Mouse (Mus musculus): ENCODE results near the gene Il11ra2. TPM values are rescaled to one million over a fixed set of nuclear protein-coding genes. Genes with fewer than 3 reads are reported as not detected.
"Not testable (repeated sequence)": the region's sequence is repeated elsewhere in the genome, so short reads cannot be mapped to it uniquely, and the experiment has no call there.

Gene Il11ra2
- polyA plus RNA-seq (2014; fragmentation: Nextera tagmentation; extraction: Ambion mirVana) = not detected in 2 replicates

- H3K4me1 ChIP-seq (ENCODE audit: control insufficient read depth, insufficient read depth, low read length); H3K27ac ChIP-seq (ENCODE audit: low read depth, low read length); H3K4me2 ChIP-seq; H3K9ac ChIP-seq (ENCODE audit: low read depth, low read length); H3K36me3 ChIP-seq (ENCODE audit: control insufficient read depth, insufficient read depth, low read length); ATAC-seq (replicated peaks; ENCODE audit: insufficient number of reproducible peaks, low FRiP score, low TSS enrichment); H3K4me3 ChIP-seq (ENCODE audit: low read depth, low read length); H3K27me3 ChIP-seq (ENCODE audit: control insufficient read depth, insufficient read depth, low read length); H3K9me3 ChIP-seq (replicated peaks; ENCODE audit: control insufficient read depth, low read length): not testable (repeated sequence)
- WGBS (ENCODE audit: insufficient replicate concordance) = no CpG with 5 or more reads among the region's 3 CpGs
Measured at GRCm38 (mm10) chr4:42661793-42662192, at the start of gene Il11ra2. TSS of gene Il11ra2 (minus strand) at chr4:42661893.

GRCm38 (mm10) chr4:42682183-42682524, 20.5 kb upstream of the Il11ra2 start:
- H3K9me3 ChIP-seq (replicated peaks; ENCODE audit: control insufficient read depth, low read length); H3K4me1 ChIP-seq (ENCODE audit: control insufficient read depth, insufficient read depth, low read length); ATAC-seq (replicated peaks; ENCODE audit: insufficient number of reproducible peaks, low FRiP score, low TSS enrichment): not testable (repeated sequence)

GRCm38 (mm10) chr4:42681473-42682182, 19.9 kb upstream of the Il11ra2 start:
- not testable (repeated sequence) for H3K27me3 ChIP-seq (ENCODE audit: control insufficient read depth, insufficient read depth, low read length); ATAC-seq (replicated peaks; ENCODE audit: insufficient number of reproducible peaks, low FRiP score, low TSS enrichment); H3K9ac ChIP-seq (ENCODE audit: low read depth, low read length); H3K4me2 ChIP-seq; H3K9me3 ChIP-seq (replicated peaks; ENCODE audit: control insufficient read depth, low read length); H3K4me1 ChIP-seq (ENCODE audit: control insufficient read depth, insufficient read depth, low read length); H3K36me3 ChIP-seq (ENCODE audit: control insufficient read depth, insufficient read depth, low read length); H3K27ac ChIP-seq (ENCODE audit: low read depth, low read length); H3K4me3 ChIP-seq (ENCODE audit: low read depth, low read length)
- no CpG with 5 or more reads among the region's 66 CpGs for WGBS (ENCODE audit: insufficient replicate concordance)

More at GRCm38 (mm10) chr4:42682183-42682524, 20.5 kb upstream of the Il11ra2 start:
- not testable (repeated sequence) for H3K4me2 ChIP-seq; H3K27me3 ChIP-seq (ENCODE audit: control insufficient read depth, insufficient read depth, low read length); H3K27ac ChIP-seq (ENCODE audit: low read depth, low read length); H3K4me3 ChIP-seq (ENCODE audit: low read depth, low read length); H3K9ac ChIP-seq (ENCODE audit: low read depth, low read length); H3K36me3 ChIP-seq (ENCODE audit: control insufficient read depth, insufficient read depth, low read length)
- no CpG with 5 or more reads among the region's 18 CpGs for WGBS (ENCODE audit: insufficient replicate concordance)

GRCm38 (mm10) chr4:42680374-42681356, 19.0 kb upstream of the Il11ra2 start:
- not testable (repeated sequence) for H3K9ac ChIP-seq (ENCODE audit: low read depth, low read length); H3K4me2 ChIP-seq; H3K4me1 ChIP-seq (ENCODE audit: control insufficient read depth, insufficient read depth, low read length); H3K9me3 ChIP-seq (replicated peaks; ENCODE audit: control insufficient read depth, low read length); H3K4me3 ChIP-seq (ENCODE audit: low read depth, low read length); H3K36me3 ChIP-seq (ENCODE audit: control insufficient read depth, insufficient read depth, low read length); H3K27me3 ChIP-seq (ENCODE audit: control insufficient read depth, insufficient read depth, low read length); ATAC-seq (replicated peaks; ENCODE audit: insufficient number of reproducible peaks, low FRiP score, low TSS enrichment); H3K27ac ChIP-seq (ENCODE audit: low read depth, low read length)
- whole genome bisulfite sequencing (ENCODE audit: insufficient replicate concordance) = no CpG with 5 or more reads among the region's 32 CpGs

GRCm38 (mm10) chr4:42679365-42679764, 17.7 kb upstream of the Il11ra2 start:
- H3K9ac ChIP-seq (ENCODE audit: low read depth, low read length); H3K27me3 ChIP-seq (ENCODE audit: control insufficient read depth, insufficient read depth, low read length); ATAC-seq (replicated peaks; ENCODE audit: insufficient number of reproducible peaks, low FRiP score, low TSS enrichment); H3K4me2 ChIP-seq; H3K27ac ChIP-seq (ENCODE audit: low read depth, low read length); H3K36me3 ChIP-seq (ENCODE audit: control insufficient read depth, insufficient read depth, low read length); H3K4me1 ChIP-seq (ENCODE audit: control insufficient read depth, insufficient read depth, low read length); H3K4me3 ChIP-seq (ENCODE audit: low read depth, low read length); H3K9me3 ChIP-seq (replicated peaks; ENCODE audit: control insufficient read depth, low read length): not testable (repeated sequence)
- no CpG with 5 or more reads among the region's 7 CpGs for WGBS (ENCODE audit: insufficient replicate concordance)

GRCm38 (mm10) chr4:42675415-42675814, 13.7 kb upstream of the Il11ra2 start:
- H3K4me1 ChIP-seq (ENCODE audit: control insufficient read depth, insufficient read depth, low read length); H3K4me2 ChIP-seq; H3K4me3 ChIP-seq (ENCODE audit: low read depth, low read length); H3K9me3 ChIP-seq (replicated peaks; ENCODE audit: control insufficient read depth, low read length); H3K27me3 ChIP-seq (ENCODE audit: control insufficient read depth, insufficient read depth, low read length); H3K27ac ChIP-seq (ENCODE audit: low read depth, low read length); H3K36me3 ChIP-seq (ENCODE audit: control insufficient read depth, insufficient read depth, low read length); H3K9ac ChIP-seq (ENCODE audit: low read depth, low read length); ATAC-seq (replicated peaks; ENCODE audit: insufficient number of reproducible peaks, low FRiP score, low TSS enrichment): not testable (repeated sequence)
- WGBS (ENCODE audit: insufficient replicate concordance) = no CpG with 5 or more reads among the region's 4 CpGs

GRCm38 (mm10) chr4:42654951-42655350, 6.7 kb downstream of the Il11ra2 start, which contains the start of gene Ccl27b:
TSS of gene Ccl27b (plus strand) at chr4:42655251.
- not testable (repeated sequence) for ATAC-seq (replicated peaks; ENCODE audit: insufficient number of reproducible peaks, low FRiP score, low TSS enrichment); H3K27me3 ChIP-seq (ENCODE audit: control insufficient read depth, insufficient read depth, low read length); H3K4me1 ChIP-seq (ENCODE audit: control insufficient read depth, insufficient read depth, low read length); H3K27ac ChIP-seq (ENCODE audit: low read depth, low read length); H3K9ac ChIP-seq (ENCODE audit: low read depth, low read length); H3K9me3 ChIP-seq (replicated peaks; ENCODE audit: control insufficient read depth, low read length); H3K36me3 ChIP-seq (ENCODE audit: control insufficient read depth, insufficient read depth, low read length); H3K4me3 ChIP-seq (ENCODE audit: low read depth, low read length); H3K4me2 ChIP-seq
- no CpG with 5 or more reads among the region's 9 CpGs for WGBS (ENCODE audit: insufficient replicate concordance)

- H3K4me1 ChIP-seq (ENCODE audit: control insufficient read depth, insufficient read depth, low read length); ATAC-seq (replicated peaks; ENCODE audit: insufficient number of reproducible peaks, low FRiP score, low TSS enrichment): not testable (repeated sequence)
- WGBS (ENCODE audit: insufficient replicate concordance) = no CpG with 5 or more reads among the region's 8 CpGs
Measured at GRCm38 (mm10) chr4:42629419-42629818, 32.3 kb downstream of the Il11ra2 start, which contains the start of gene Gm2564. TSS of gene Gm2564 (plus strand) at chr4:42629719.

More at GRCm38 (mm10) chr4:42629419-42629818, 32.3 kb downstream of the Il11ra2 start, which contains the start of gene Gm2564:
- H3K4me2 ChIP-seq; H3K27ac ChIP-seq (ENCODE audit: low read depth, low read length); H3K9ac ChIP-seq (ENCODE audit: low read depth, low read length); H3K9me3 ChIP-seq (replicated peaks; ENCODE audit: control insufficient read depth, low read length); H3K4me3 ChIP-seq (ENCODE audit: low read depth, low read length); H3K27me3 ChIP-seq (ENCODE audit: control insufficient read depth, insufficient read depth, low read length); H3K36me3 ChIP-seq (ENCODE audit: control insufficient read depth, insufficient read depth, low read length): not testable (repeated sequence)

All from heart, embryonic 11.5 days (tissue).